In genomic region chr7:89908421-89908820, GRCm38 (mm10) we compare ENCODE assay signal across 17 mouse cellular contexts. TPM values are rescaled to one million over a fixed set of nuclear protein-coding genes. Genes with fewer than 3 reads are reported as not detected.
A peak's percentile ranks its signal among the peaks of the same experiment; 100 is the strongest.
DNase-seq lines count a peak whose midpoint lies in the region; ATAC-seq and TF ChIP-seq lines count a peak whose summit lies in the region.
"Had no signal": no experiment of that assay in that cellular context is flagged by ENCODE, and none has a peak within 500 bp of the region (broad histone marks: within the 10 kb centered on the region; RNA-seq: fewer than 3 reads in every experiment).

No protein-coding gene starts in this region.

- ATAC-seq in lung, embryonic 14.5 days (ENCODE audit: insufficient read depth): peak; percentile 35
- ATAC-seq in limb, embryonic 15.5 days (ENCODE audit: insufficient number of reproducible peaks, low FRiP score, low TSS enrichment, low read depth): no peak
- ATAC-seq in intestine, postnatal 0 days: no peak

- H3K4me2 ChIP-seq in lung, embryonic 14.5 days: no peak overlapping the region
- peak overlapping the region; percentile 21 for H3K4me2 ChIP-seq in limb, embryonic 15.5 days
- no peak overlapping the region for H3K4me2 ChIP-seq in intestine, postnatal 0 days (replicated peaks; ENCODE audit: low read depth)
- H3K4me2 ChIP-seq: neural tube, embryonic 15.5 days had no signal

- no peaks in the 10 kb centered on the region for H3K9me3 ChIP-seq in lung, embryonic 14.5 days (ENCODE audit: low read depth, low read length)
- no peaks in the 10 kb centered on the region for H3K9me3 ChIP-seq in embryonic facial prominence, embryonic 10.5 days
- H3K9me3 ChIP-seq in limb, embryonic 15.5 days: no peaks in the 10 kb centered on the region
- no peaks in the 10 kb centered on the region for H3K9me3 ChIP-seq in intestine, postnatal 0 days (ENCODE audit: control insufficient read depth)
- H3K9me3 ChIP-seq: forebrain, embryonic 10.5 days; neural tube, embryonic 15.5 days had no signal

- no peak overlapping the region for H3K9ac ChIP-seq in lung, embryonic 14.5 days
- no peak overlapping the region for H3K9ac ChIP-seq in limb, embryonic 15.5 days
- no peak overlapping the region for H3K9ac ChIP-seq in intestine, postnatal 0 days (ENCODE audit: low read depth, low read length)
- H3K9ac ChIP-seq: forebrain, postnatal 0 days; liver, embryonic 14.5 days; neural tube, embryonic 15.5 days had no signal

- no peaks in the 10 kb centered on the region for H3K27me3 ChIP-seq in lung, embryonic 14.5 days (ENCODE audit: insufficient read depth, low read length)
- no peaks in the 10 kb centered on the region for H3K27me3 ChIP-seq in embryonic facial prominence, embryonic 10.5 days (replicated peaks; ENCODE audit: low read depth, poor library complexity, severe bottlenecking)
- no peaks in the 10 kb centered on the region for H3K27me3 ChIP-seq in limb, embryonic 15.5 days
- no peaks in the 10 kb centered on the region for H3K27me3 ChIP-seq in intestine, postnatal 0 days (replicated peaks; ENCODE audit: control insufficient read depth, insufficient read depth, low read length)
- H3K27me3 ChIP-seq: CH12.LX; neural tube, embryonic 15.5 days had no signal

- WGBS in lung, embryonic 14.5 days: 35% methylated on average over 7 of the region's 7 CpGs
- 61% methylated on average over 7 of the region's 7 CpGs for WGBS in lung, adult 2 months
- 41% methylated on average over 7 of the region's 7 CpGs for WGBS in embryonic facial prominence, embryonic 10.5 days
- WGBS in limb, embryonic 15.5 days: 24% methylated on average over 7 of the region's 7 CpGs
- 58% methylated on average over 7 of the region's 7 CpGs for WGBS in intestine, postnatal 0 days

- no peaks in the 10 kb centered on the region for H3K36me3 ChIP-seq in lung, embryonic 14.5 days (ENCODE audit: insufficient read depth)
- no peaks in the 10 kb centered on the region for H3K36me3 ChIP-seq in embryonic facial prominence, embryonic 10.5 days (replicated peaks)
- H3K36me3 ChIP-seq in limb, embryonic 15.5 days: no peaks in the 10 kb centered on the region
- no peaks in the 10 kb centered on the region for H3K36me3 ChIP-seq in intestine, postnatal 0 days (ENCODE audit: control insufficient read depth, insufficient read depth)
- H3K36me3 ChIP-seq: forebrain, embryonic 10.5 days; neural tube, embryonic 15.5 days had no signal

- no peak for TF ChIP-seq CTCF in lung, embryonic 14.5 days (IDR thresholded peaks at IDR 0.05; ENCODE audit: low read depth)
- no peak for TF ChIP-seq CTCF in lung, adult 2 months (IDR thresholded peaks at IDR 0.05; ENCODE audit: insufficient read depth, low read length)
- TF ChIP-seq CTCF in intestine, postnatal 0 days (IDR thresholded peaks at IDR 0.05; ENCODE audit: low read depth): no peak

- TF ChIP-seq POLR2A in lung, adult 2 months (IDR thresholded peaks at IDR 0.05; ENCODE audit: borderline replicate concordance, extremely low read depth, low read depth, low read length): no peak

- H3K4me3 ChIP-seq in lung, embryonic 14.5 days (ENCODE audit: low read depth, low read length): no peak overlapping the region
- no peak overlapping the region for H3K4me3 ChIP-seq in lung, adult 2 months (replicated peaks; ENCODE audit: extremely low read depth, low read depth, low read length)
- H3K4me3 ChIP-seq in embryonic facial prominence, embryonic 10.5 days: no peak overlapping the region
- no peak overlapping the region for H3K4me3 ChIP-seq in limb, embryonic 15.5 days
- no peak overlapping the region for H3K4me3 ChIP-seq in intestine, postnatal 0 days (ENCODE audit: low read depth, low read length)
- H3K4me3 ChIP-seq: forebrain, embryonic 10.5 days; heart, adult 2 months; neural tube, embryonic 15.5 days had no signal

- H3K27ac ChIP-seq in lung, embryonic 14.5 days (ENCODE audit: low read depth): no peak overlapping the region
- H3K27ac ChIP-seq in embryonic facial prominence, embryonic 10.5 days (replicated peaks): no peak overlapping the region
- no peak overlapping the region for H3K27ac ChIP-seq in limb, embryonic 15.5 days
- H3K27ac ChIP-seq in intestine, postnatal 0 days (ENCODE audit: low read depth, low read length): no peak overlapping the region
- H3K27ac ChIP-seq: forebrain, embryonic 10.5 days; heart, adult 2 months; hindbrain, postnatal 0 days; kidney, postnatal 0 days; liver, embryonic 14.5 days; neural tube, embryonic 15.5 days; stomach, postnatal 0 days had no signal

- DNase-seq in lung, embryonic 14.5 days: peak; percentile 25
- no peak for DNase-seq in lung, adult 2 months
- peak; percentile 21 for DNase-seq in embryonic facial prominence, embryonic 10.5 days (ENCODE audit: low spot score)
- peak; percentile 76 for DNase-seq in forelimb bud, embryonic 11.5 days (ENCODE audit: low read depth, low spot score)
- DNase-seq in right cerebral cortex, postnatal 10 days (ENCODE audit: low spot score in 2 of 2): no peak
- no peak for DNase-seq in cerebellum, postnatal 25 days

- H3K4me1 ChIP-seq in lung, embryonic 14.5 days (ENCODE audit: insufficient read depth): no peaks in the 10 kb centered on the region
- H3K4me1 ChIP-seq in lung, adult 2 months (ENCODE audit: control insufficient read depth, insufficient read depth, low read length): no peaks in the 10 kb centered on the region
- H3K4me1 ChIP-seq in embryonic facial prominence, embryonic 10.5 days: peaks cover 19% of the 10 kb centered on the region
- H3K4me1 ChIP-seq in limb, embryonic 15.5 days: peaks cover 6% of the 10 kb centered on the region
- H3K4me1 ChIP-seq in intestine, postnatal 0 days (replicated peaks; ENCODE audit: control insufficient read depth, insufficient read depth, low read length): no peaks in the 10 kb centered on the region

RNA-seq across cellular contexts. Expression of gene Ccdc81, which starts 5.0 kb away (rescaled TPM):
- polyA plus RNA-seq in lung, embryonic 14.5 days (2014; fragmentation: Nextera tagmentation; extraction: Ambion mirVana): not detected in 2 replicates
- 0.76 and 0.97 TPM in 2 replicates for polyA plus RNA-seq in lung, adult 2 months (2012; rRNA removed)
- polyA plus RNA-seq in embryonic facial prominence, embryonic 10.5 days (2016; fragmentation: Nextera tagmentation; extraction: Ambion mirVana): 0.10 and 0.31 TPM in 2 replicates
- polyA plus RNA-seq in limb, embryonic 15.5 days (2015; fragmentation: Nextera tagmentation; extraction: Ambion mirVana): 0.07 and 0.09 TPM in 2 replicates
- 0.04 and 0.08 TPM in 2 replicates for polyA plus RNA-seq in intestine, postnatal 0 days (2015; fragmentation: Nextera tagmentation; extraction: Ambion mirVana)
- polyA plus RNA-seq: forebrain, embryonic 10.5 days; liver, embryonic 14.5 days had no signal

RNA-seq across cellular contexts. Expression of gene Hikeshi, which starts 32.6 kb away (rescaled TPM):
- 126 and 136 TPM in 2 replicates for polyA plus RNA-seq in lung, embryonic 14.5 days (2014; fragmentation: Nextera tagmentation; extraction: Ambion mirVana)
- polyA plus RNA-seq in lung, adult 2 months (2012; rRNA removed): 23.7 and 31.5 TPM in 2 replicates
- 149 and 159 TPM in 2 replicates for polyA plus RNA-seq in embryonic facial prominence, embryonic 10.5 days (2016; fragmentation: Nextera tagmentation; extraction: Ambion mirVana)
- polyA plus RNA-seq in limb, embryonic 15.5 days (2015; fragmentation: Nextera tagmentation; extraction: Ambion mirVana): 116 and 117 TPM in 2 replicates
- polyA plus RNA-seq in intestine, postnatal 0 days (2015; fragmentation: Nextera tagmentation; extraction: Ambion mirVana): 60.5 and 63.9 TPM in 2 replicates

Comparison
In these comparisons a context has a peak if more than half of its experiments do, and no peak if none do; other contexts are left out.
1. DNase-seq: peak in lung, embryonic 14.5 days (single experiment), embryonic facial prominence, embryonic 10.5 days (single experiment) and forelimb bud, embryonic 11.5 days (single experiment); none in lung, adult 2 months (single experiment), right cerebral cortex, postnatal 10 days (0 of 2) and cerebellum, postnatal 25 days (0 of 2).